24 mouse cellular contexts compared by ENCODE assay signal in the genomic region with DNA sequence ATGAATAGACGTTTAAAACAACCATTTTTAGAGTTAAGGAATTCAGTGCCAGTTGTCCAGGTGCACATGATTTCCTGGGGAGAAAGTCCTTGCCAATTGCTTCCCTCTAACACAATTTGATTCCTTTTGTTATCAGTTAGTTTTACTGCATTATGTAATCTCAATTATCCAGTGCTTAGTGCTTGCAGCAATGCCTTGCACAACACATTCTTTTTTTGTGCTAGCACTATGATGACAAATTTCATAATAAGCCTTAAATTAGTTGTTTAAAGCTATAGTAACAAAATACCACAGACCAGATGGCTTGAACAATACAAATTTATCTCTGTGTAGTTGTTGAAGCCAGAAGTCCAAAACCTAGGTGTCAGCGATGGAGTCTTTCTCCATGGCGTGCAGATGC.
DNase-seq lines count a peak whose midpoint lies in the region; ATAC-seq lines count a peak whose summit lies in the region.
"Had no signal": no experiment of that assay in that cellular context is flagged by ENCODE, and none has a peak within 500 bp of the region (broad histone marks: within the 10 kb centered on the region; RNA-seq: fewer than 3 reads in every experiment).

No protein-coding gene starts in this region.

- H3K4me2 ChIP-seq in heart, embryonic 11.5 days: no peak overlapping the region
- H3K4me2 ChIP-seq: embryonic facial prominence, embryonic 15.5 days; hindbrain, embryonic 12.5 days; neural tube, embryonic 13.5 days had no signal

- no peak overlapping the region for H3K27ac ChIP-seq in heart, embryonic 11.5 days (ENCODE audit: low read depth, low read length)
- H3K27ac ChIP-seq: embryonic facial prominence, embryonic 15.5 days; heart, adult 2 months; hindbrain, embryonic 12.5 days; liver, embryonic 14.5 days; midbrain, embryonic 10.5 days; neural tube, embryonic 13.5 days had no signal

- no peaks in the 10 kb centered on the region for H3K36me3 ChIP-seq in heart, embryonic 11.5 days (ENCODE audit: control insufficient read depth, insufficient read depth, low read length)
- H3K36me3 ChIP-seq: embryonic facial prominence, embryonic 15.5 days; hindbrain, embryonic 12.5 days; midbrain, embryonic 10.5 days; neural tube, embryonic 13.5 days had no signal

- H3K9ac ChIP-seq in heart, embryonic 11.5 days (ENCODE audit: low read depth, low read length): no peak overlapping the region
- H3K9ac ChIP-seq: embryonic facial prominence, embryonic 15.5 days; hindbrain, embryonic 12.5 days; liver, embryonic 14.5 days; neural tube, embryonic 13.5 days had no signal

- peak; percentile 16 for DNase-seq in layer of hippocampus, adult 9-10 months (ENCODE audit: low spot score)
- DNase-seq in layer of hippocampus, postnatal 10 days (ENCODE audit: low spot score in 2 of 2): no peak
- DNase-seq in 416B (ENCODE audit: low read depth): peak; percentile 56
- DNase-seq in Muller cell, postnatal 12 days (ENCODE audit: inconsistent ontology term): peak; percentile 12
- DNase-seq in layer of hippocampus, adult 9-11 months: peak; percentile 34
- no peak for DNase-seq in urinary bladder, adult 2 months (ENCODE audit: low spot score)
- DNase-seq: adrenal gland, postnatal 14 days; cerebellum, adult 11 months; cerebellum, postnatal 36 days; gastrocnemius, postnatal 14 days; heart, adult 2 months; kidney, adult 18-20 months; kidney, postnatal 4 days; retina, postnatal 1 day; thymus, adult 2 months had no signal

- no peak overlapping the region for H3K4me3 ChIP-seq in heart, embryonic 11.5 days (ENCODE audit: low read depth, low read length)
- H3K4me3 ChIP-seq: embryonic facial prominence, embryonic 15.5 days; heart, adult 2 months; hindbrain, embryonic 12.5 days; midbrain, embryonic 10.5 days; myocyte; neural tube, embryonic 13.5 days had no signal

- WGBS in heart, embryonic 11.5 days (ENCODE audit: insufficient replicate concordance): 79% methylated on average over 3 of the region's 3 CpGs

- no peaks in the 10 kb centered on the region for H3K4me1 ChIP-seq in heart, embryonic 11.5 days (ENCODE audit: control insufficient read depth, insufficient read depth, low read length)
- H3K4me1 ChIP-seq: embryonic facial prominence, embryonic 15.5 days; hindbrain, embryonic 12.5 days; midbrain, embryonic 10.5 days; neural tube, embryonic 13.5 days had no signal

- no peaks in the 10 kb centered on the region for H3K9me3 ChIP-seq in heart, embryonic 11.5 days (replicated peaks; ENCODE audit: control insufficient read depth, low read length)
- H3K9me3 ChIP-seq: embryonic facial prominence, embryonic 15.5 days; hindbrain, embryonic 12.5 days; midbrain, embryonic 10.5 days had no signal

- no peak for ATAC-seq in heart, embryonic 11.5 days (replicated peaks; ENCODE audit: insufficient number of reproducible peaks, low FRiP score, low TSS enrichment)
- ATAC-seq: forebrain, embryonic 14.5 days; midbrain, embryonic 16.5 days had no signal

- H3K27me3 ChIP-seq in heart, embryonic 11.5 days (ENCODE audit: control insufficient read depth, insufficient read depth, low read length): no peaks in the 10 kb centered on the region
- H3K27me3 ChIP-seq: embryonic facial prominence, embryonic 15.5 days; hindbrain, embryonic 12.5 days; neural tube, embryonic 13.5 days had no signal

Comparison
In these comparisons a context has a peak if more than half of its experiments do, and no peak if none do; other contexts are left out.
1. DNase-seq: peak in layer of hippocampus, adult 9-10 months (single experiment), 416B (single experiment), Muller cell, postnatal 12 days (single experiment) and layer of hippocampus, adult 9-11 months (single experiment); none in layer of hippocampus, postnatal 10 days (0 of 2) and urinary bladder, adult 2 months (single experiment).